Mouse (Mus musculus) forebrain, embryonic 13.5 days (tissue): Measurements from ENCODE around the gene Rhot2. TPM values are rescaled to one million over a fixed set of nuclear protein-coding genes. Genes with fewer than 3 reads are reported as not detected.
A peak's percentile ranks its signal among the peaks of the same experiment; 100 is the strongest.

Experiments
- ATAC-seq: fragments of 200-750 bp; cut with Nextera tagmentation; 2 replicates; pipeline ENCODE4 v1.8.0; 2017
- H3K27ac ChIP-seq: fragments of 300-500 bp; sonication (generic); 2 replicates; pipeline ENCODE4 v1.5.1; 2015; ENCODE audit warnings: inconsistent platforms, mild to moderate bottlenecking, moderate library complexity
- H3K27me3 ChIP-seq: fragments of 300-500 bp; sonication (generic); 2 replicates; pipeline ENCODE4 v1.6.1; 2015; ENCODE audit warnings: mild to moderate bottlenecking, inconsistent platforms
- H3K36me3 ChIP-seq: fragments of 300-500 bp; sonication (generic); 2 replicates; pipeline ENCODE4 v1.6.1; 2015; ENCODE audit warnings: mild to moderate bottlenecking, inconsistent platforms; ENCODE audit not compliant: poor library complexity, severe bottlenecking
- H3K4me1 ChIP-seq: fragments of 300-500 bp; sonication (generic); 2 replicates; pipeline ENCODE4 v1.6.1; 2015; ENCODE audit warnings: inconsistent platforms
- H3K4me2 ChIP-seq: fragments of 300-500 bp; sonication (generic); 2 replicates; pipeline ENCODE4 v1.6.1; 2015; ENCODE audit warnings: inconsistent platforms, mild to moderate bottlenecking, moderate library complexity
- H3K4me3 ChIP-seq: fragments of 300-500 bp; sonication (generic); 2 replicates; pipeline ENCODE4 v1.5.1; 2015; ENCODE audit warnings: mild to moderate bottlenecking, inconsistent platforms
- H3K9ac ChIP-seq: fragments of 300-500 bp; sonication (generic); 2 replicates; pipeline ENCODE4 v1.6.1; 2015; ENCODE audit warnings: mild to moderate bottlenecking, inconsistent platforms
- H3K9me3 ChIP-seq: fragments of 300-500 bp; sonication (generic); replicated peaks from 2 replicates; pipeline ENCODE4 v1.6.1; 2016; ENCODE audit warnings: inconsistent platforms
- WGBS: fragments of 180-500 bp; shearing (Covaris S2); methylation state at CpG from one replicate; pipeline ENCODE4 v1.1.7; 2015; 5-methylcytosine and 5-hydroxymethylcytosine counted together
- polyA plus RNA-seq: library from polyadenylated mRNA; unstranded; fragments of >200 nt; fragmentation: Nextera tagmentation; extraction: Ambion mirVana; gene quantifications from 2 replicates; pipeline ENCODE4 v1.2.1, GENCODE M21; 2015

The Rhot2 gene
- polyA plus RNA-seq, 1 experiment from 2014 or later: 16.2 TPM

- H3K4me1 ChIP-seq: peaks cover 26% of the 10 kb centered on the region
- no peaks in the 10 kb centered on the region for H3K27me3 ChIP-seq
- peak; percentile 93 for ATAC-seq
- peak overlapping the region; percentile 42 for H3K4me2 ChIP-seq
- H3K4me3 ChIP-seq: peak overlapping the region; percentile 14; the same call in 1 of the 2 replicates
- H3K27ac ChIP-seq: peak overlapping the region; percentile 91
- 9% methylated on average over 10 of the region's 10 CpGs for WGBS
- H3K36me3 ChIP-seq: no peaks in the 10 kb centered on the region
- no peaks in the 10 kb centered on the region for H3K9me3 ChIP-seq
- peak overlapping the region; percentile 57 for H3K9ac ChIP-seq
Observed at GRCm38 (mm10) chr17:25802825-25803517, 41.7 kb downstream of the Rhot2 start.

GRCm38 (mm10) chr17:25801029-25801428 is 43.6 kb downstream of the Rhot2 start:
- Histone ChIP-seq H3K36me3 (no peaks in the 10 kb centered on the region), H3K9me3 (no peaks in the 10 kb centered on the region), H3K4me1 (peaks cover 40% of the 10 kb centered on the region), H3K9ac (no peak overlapping the region), H3K27me3 (no peaks in the 10 kb centered on the region), H3K4me2 (no peak overlapping the region), H3K27ac (no peak overlapping the region), H3K4me3 (no peak overlapping the region)
- 8% methylated on average over 6 of the region's 6 CpGs for WGBS
- ATAC-seq: 0 out of 2 replicates have a peak, but pooled peaks have one; percentile 6

GRCm38 (mm10) chr17:25796951-25797369 is 47.7 kb downstream of the Rhot2 start, which contains the start of gene Metrn:
Gene Metrn, minus strand, starts transcription at chr17:25797136.
- Histone ChIP-seq H3K4me1 (peaks cover 55% of the 10 kb centered on the region), H3K9me3 (no peaks in the 10 kb centered on the region), H3K4me3 (peak within 1 kb of the TSS; percentile 74), H3K27me3 (no peaks in the 10 kb centered on the region), H3K36me3 (no peaks in the 10 kb centered on the region), H3K27ac (peak within 1 kb of the TSS; percentile 68), H3K9ac (peak within 1 kb of the TSS; percentile 75), H3K4me2 (peak within 1 kb of the TSS; percentile 94)
- WGBS: 1% methylated on average over 32 of the region's 35 CpGs
- peak; percentile 67 for ATAC-seq

GRCm38 (mm10) chr17:25796211-25796771 is 48.4 kb downstream of the Rhot2 start:
- 1% methylated on average over 37 of the region's 37 CpGs for WGBS
- Histone ChIP-seq H3K4me2 (peak overlapping the region; percentile 94), H3K36me3 (no peaks in the 10 kb centered on the region), H3K4me1 (peaks cover 61% of the 10 kb centered on the region), H3K27me3 (no peaks in the 10 kb centered on the region), H3K27ac (peak overlapping the region; percentile 68), H3K9me3 (no peaks in the 10 kb centered on the region), H3K9ac (peak overlapping the region; percentile 75), H3K4me3 (peak overlapping the region; percentile 74)
- ATAC-seq: no peak

GRCm38 (mm10) chr17:25795609-25796092 is 49.0 kb downstream of the Rhot2 start, which contains the start of gene AC134908.4:
Gene AC134908.4, minus strand, starts transcription at chr17:25795659.
- ATAC-seq: no peak
- WGBS: 5% methylated on average over 6 of the region's 6 CpGs

GRCm38 (mm10) chr17:25794998-25795397 is 49.7 kb downstream of the Rhot2 start:
- ATAC-seq: no peak

More at GRCm38 (mm10) chr17:25795609-25796092, 49.0 kb downstream of the Rhot2 start, which contains the start of gene AC134908.4:
- Histone ChIP-seq H3K4me1 (peaks cover 67% of the 10 kb centered on the region), H3K4me3 (peak within 1 kb of the TSS; percentile 74), H3K27me3 (no peaks in the 10 kb centered on the region), H3K9me3 (no peaks in the 10 kb centered on the region), H3K9ac (peak within 1 kb of the TSS; percentile 75), H3K27ac (peak within 1 kb of the TSS; percentile 94), H3K36me3 (0 out of 2 replicates have a peak, but pooled peaks cover under 1% of the 10 kb centered on the region), H3K4me2 (peak within 1 kb of the TSS; percentile 94)

GRCm38 (mm10) chr17:25794197-25794596 is 50.5 kb downstream of the Rhot2 start:
- Histone ChIP-seq H3K36me3 (peaks cover 12% of the 10 kb centered on the region), H3K27ac (peak overlapping the region; percentile 94), H3K9me3 (no peaks in the 10 kb centered on the region), H3K4me2 (peak overlapping the region; percentile 94), H3K4me1 (peaks cover 70% of the 10 kb centered on the region), H3K27me3 (no peaks in the 10 kb centered on the region), H3K4me3 (peak overlapping the region; percentile 74; the same call in 1 of the 2 replicates), H3K9ac (peak overlapping the region; percentile 75)
- no peak for ATAC-seq
- 7% methylated on average over 13 of the region's 13 CpGs for WGBS

More at GRCm38 (mm10) chr17:25794998-25795397, 49.7 kb downstream of the Rhot2 start:
- H3K4me2 ChIP-seq: peak overlapping the region; percentile 94
- 0 out of 2 replicates have a peak, but pooled peaks cover 5% of the 10 kb centered on the region for H3K36me3 ChIP-seq
- H3K9ac ChIP-seq: peak overlapping the region; percentile 75
- 50% methylated on average over 17 of the region's 17 CpGs for WGBS
- H3K4me1 ChIP-seq: peaks cover 70% of the 10 kb centered on the region
- H3K27me3 ChIP-seq: no peaks in the 10 kb centered on the region
- peak overlapping the region; percentile 94 for H3K27ac ChIP-seq
- H3K9me3 ChIP-seq: no peaks in the 10 kb centered on the region
- peak overlapping the region; percentile 74 for H3K4me3 ChIP-seq

GRCm38 (mm10) chr17:25792615-25793014 is 52.0 kb downstream of the Rhot2 start, which contains the start of gene Fam173a:
Gene Fam173a, minus strand, starts transcription at chr17:25792901.
- peak within 1 kb of the TSS; percentile 94 for H3K27ac ChIP-seq
- H3K36me3 ChIP-seq: peaks cover 25% of the 10 kb centered on the region
- 1% methylated on average over 13 of the region's 14 CpGs for WGBS
- peak within 1 kb of the TSS; percentile 74 for H3K4me3 ChIP-seq
- no peaks in the 10 kb centered on the region for H3K27me3 ChIP-seq
- ATAC-seq: peak; percentile 50
- H3K4me2 ChIP-seq: peak within 1 kb of the TSS; percentile 94
- peak within 1 kb of the TSS; percentile 77 for H3K9ac ChIP-seq
- no peaks in the 10 kb centered on the region for H3K9me3 ChIP-seq
- peaks cover 69% of the 10 kb centered on the region for H3K4me1 ChIP-seq

GRCm38 (mm10) chr17:25791843-25792527 is 52.7 kb downstream of the Rhot2 start:
- WGBS: under 1% methylated on average over 45 of the region's 45 CpGs
- peaks cover 27% of the 10 kb centered on the region for H3K36me3 ChIP-seq
- peak overlapping the region; percentile 94 for H3K4me2 ChIP-seq
- peaks cover 63% of the 10 kb centered on the region for H3K4me1 ChIP-seq
- H3K9me3 ChIP-seq: no peaks in the 10 kb centered on the region
- peak overlapping the region; percentile 64 for H3K4me3 ChIP-seq
- H3K9ac ChIP-seq: peak overlapping the region; percentile 77
- no peaks in the 10 kb centered on the region for H3K27me3 ChIP-seq
- peak; percentile 74 for ATAC-seq
- peak overlapping the region; percentile 94 for H3K27ac ChIP-seq

- Histone ChIP-seq H3K4me1 (peaks cover 58% of the 10 kb centered on the region), H3K4me3 (peak overlapping the region; percentile 64), H3K27ac (peak overlapping the region; percentile 94), H3K9me3 (no peaks in the 10 kb centered on the region), H3K27me3 (no peaks in the 10 kb centered on the region), H3K4me2 (peak overlapping the region; percentile 94), H3K36me3 (peaks cover 27% of the 10 kb centered on the region), H3K9ac (peak overlapping the region; percentile 77)
- no peak; the same call in 1 of the 2 replicates for ATAC-seq
- WGBS: 26% methylated on average over 19 of the region's 19 CpGs
Observed at GRCm38 (mm10) chr17:25791320-25791842, 53.3 kb downstream of the Rhot2 start.
